Mouse (Mus musculus) lung, embryonic 14.5 days (tissue): ENCODE measurements around the gene Plcb4. TPM values are rescaled to one million over a fixed set of nuclear protein-coding genes. Genes with fewer than 3 reads are reported as not detected.
"Not testable (repeated sequence)": the region's sequence is repeated elsewhere in the genome, so short reads cannot be mapped to it uniquely, and the experiment has no call there.

Experiments used
- ATAC-seq: fragments of 200-750 bp; cut with Nextera tagmentation; 2 replicates; pipeline ENCODE4 v1.8.0; 2017; ENCODE audit warnings: mild to moderate bottlenecking, moderate TSS enrichment, moderate library complexity; ENCODE audit not compliant: insufficient read depth
- DNase-seq: peaks from one replicate; pipeline ENCODE4 v3.0.0-alpha.2; 2015
- H3K27ac ChIP-seq: fragments of 300-500 bp; sonication (generic); 2 replicates; pipeline ENCODE4 v1.5.1; 2014; ENCODE audit warnings: low read depth, mild to moderate bottlenecking, moderate library complexity
- H3K27me3 ChIP-seq: fragments of 300-500 bp; sonication (generic); 2 replicates; pipeline ENCODE4 v1.6.1; 2014; ENCODE audit warnings: low read length, control low read depth; ENCODE audit not compliant: insufficient read depth
- H3K36me3 ChIP-seq: fragments of 300-500 bp; sonication (generic); 2 replicates; pipeline ENCODE4 v1.6.1; 2014; ENCODE audit warnings: control low read depth; ENCODE audit not compliant: insufficient read depth
- H3K4me1 ChIP-seq: fragments of 300-500 bp; sonication (generic); 2 replicates; pipeline ENCODE4 v1.6.1; 2014; ENCODE audit warnings: antibody characterized with exemption, control low read depth; ENCODE audit not compliant: insufficient read depth
- H3K4me2 ChIP-seq: fragments of 300-500 bp; sonication (generic); 2 replicates; pipeline ENCODE4 v1.6.1; 2014; ENCODE audit warnings: mild to moderate bottlenecking
- H3K4me3 ChIP-seq: fragments of 300-500 bp; sonication (generic); 2 replicates; pipeline ENCODE4 v1.5.1; 2014; ENCODE audit warnings: low read depth, low read length
- H3K9ac ChIP-seq: fragments of 300-500 bp; sonication (generic); 2 replicates; pipeline ENCODE4 v1.6.1; 2014
- H3K9me3 ChIP-seq: fragments of 300-500 bp; sonication (generic); 2 replicates; pipeline ENCODE4 v1.6.1; 2016; ENCODE audit warnings: low read depth, low read length, control low read depth
- CTCF ChIP-seq: IDR thresholded peaks from 2 replicates; pipeline ENCODE4 v1.5.1; 2016; ENCODE audit warnings: antibody characterized with exemption, low read depth
- WGBS: fragments of 180-500 bp; shearing (Covaris S2); extraction: QIAGEN DNeasy Blood & Tissue Kit; methylation state at CpG from one replicate; pipeline ENCODE4 v1.1.7; 2014; 5-methylcytosine and 5-hydroxymethylcytosine counted together
- polyA plus RNA-seq: library from polyadenylated mRNA; unstranded; fragments of >200 nt; fragmentation: Nextera tagmentation; extraction: Ambion mirVana; gene quantifications from 2 replicates; pipeline ENCODE4 v1.2.1, GENCODE M21; 2014

Gene Plcb4
- polyA plus RNA-seq, 1 experiment from 2014 or later, result 20.5 TPM

DNA sequence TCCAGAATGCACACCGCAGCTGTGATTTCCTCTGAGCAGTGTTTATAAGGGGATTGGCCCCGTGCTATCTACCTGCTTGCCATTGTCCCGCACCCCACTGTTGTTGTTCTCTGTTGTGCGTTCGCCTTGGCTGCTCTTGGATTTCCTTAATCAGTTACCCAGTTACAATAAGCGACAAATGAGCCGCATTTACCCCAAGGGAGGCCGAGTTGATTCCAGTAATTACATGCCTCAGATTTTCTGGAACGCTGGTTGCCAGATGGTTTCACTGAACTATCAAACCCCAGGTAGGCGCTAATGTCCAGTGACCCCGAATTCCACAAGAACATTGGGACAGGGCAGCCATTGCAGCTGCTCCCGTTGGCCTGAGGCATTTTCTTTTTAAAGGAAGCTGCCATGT, 309.3 kb downstream of the Plcb4 start:
- 86% methylated on average over 12 of the region's 12 CpGs for WGBS
- DNase-seq (no peak), ATAC-seq (no peak)
- no peak overlapping the region for H3K9ac ChIP-seq
- no peak overlapping the region for H3K27ac ChIP-seq
- no peak for TF ChIP-seq CTCF
- no peaks in the 10 kb centered on the region for H3K36me3 ChIP-seq
- H3K4me1 ChIP-seq, result no peaks in the 10 kb centered on the region
- no peak overlapping the region for H3K4me2 ChIP-seq
- no peaks in the 10 kb centered on the region for H3K9me3 ChIP-seq
- H3K4me3 ChIP-seq, result no peak overlapping the region
- H3K27me3 ChIP-seq, result no peaks in the 10 kb centered on the region

DNA sequence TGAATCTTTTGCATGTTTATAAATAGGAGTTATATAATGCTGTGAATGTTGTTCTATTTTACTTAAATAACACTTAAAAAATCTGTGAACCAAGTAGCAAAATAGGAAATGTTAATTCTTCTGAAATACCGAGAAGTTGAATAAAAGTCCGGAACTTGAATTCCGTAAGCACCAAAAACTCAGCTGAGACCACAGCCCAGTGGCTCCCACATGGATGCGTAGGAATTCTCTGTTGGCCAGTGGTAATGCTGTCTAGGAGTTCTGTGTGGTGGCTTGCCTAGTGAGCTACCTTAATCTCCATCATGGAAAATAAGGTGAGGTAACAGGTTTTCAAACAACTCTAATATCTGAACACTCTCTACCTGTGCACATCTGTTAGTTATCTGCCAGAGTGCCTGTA, 312.1 kb downstream of the Plcb4 start:
- WGBS, result 94% methylated on average over 4 of the region's 4 CpGs

GRCm38 (mm10) chr2:135975978-135976377, 317.2 kb downstream of the Plcb4 start:
- H3K27ac ChIP-seq, result no peak overlapping the region
- no peak overlapping the region for H3K4me3 ChIP-seq
- H3K9me3 ChIP-seq, result no peaks in the 10 kb centered on the region
- 84% methylated on average over 9 of the region's 9 CpGs for WGBS
- no peak overlapping the region for H3K9ac ChIP-seq
- H3K27me3 ChIP-seq, result no peaks in the 10 kb centered on the region
- H3K4me2 ChIP-seq, result no peak overlapping the region
- no peaks in the 10 kb centered on the region for H3K36me3 ChIP-seq
- no peak for TF ChIP-seq CTCF
- no peaks in the 10 kb centered on the region for H3K4me1 ChIP-seq
- ATAC-seq (no peak), DNase-seq (no peak)

More for the DNA sequence above, 312.1 kb downstream of the Plcb4 start:
- Histone ChIP-seq H3K36me3 (no peaks in the 10 kb centered on the region), H3K27me3 (no peaks in the 10 kb centered on the region), H3K4me1 (no peaks in the 10 kb centered on the region), H3K4me2 (no peak overlapping the region), H3K27ac (no peak overlapping the region), H3K4me3 (no peak overlapping the region), H3K9me3 (no peaks in the 10 kb centered on the region), H3K9ac (no peak overlapping the region)
- no peak for TF ChIP-seq CTCF
- ATAC-seq (no peak), DNase-seq (no peak)

- Histone ChIP-seq H3K27me3 (no peaks in the 10 kb centered on the region), H3K36me3 (peaks cover 4% of the 10 kb centered on the region; the same call in 1 of the 2 replicates), H3K4me1 (no peaks in the 10 kb centered on the region), H3K9me3 (no peaks in the 10 kb centered on the region), H3K4me2 (no peak overlapping the region), H3K9ac (no peak overlapping the region), H3K27ac (no peak overlapping the region), H3K4me3 (no peak overlapping the region)
- 64% methylated on average over 5 of the region's 5 CpGs for WGBS
- no peak for ATAC-seq
- DNase-seq, result no peak
- TF ChIP-seq CTCF, result no peak
Observed at GRCm38 (mm10) chr2:135978790-135979189, 320.0 kb downstream of the Plcb4 start.

GRCm38 (mm10) chr2:135980428-135980827, 321.6 kb downstream of the Plcb4 start:
- H3K9me3 ChIP-seq, result no peaks in the 10 kb centered on the region
- 44% methylated on average over 1 of the region's 1 CpGs for WGBS
- no peak for TF ChIP-seq CTCF
- no peaks in the 10 kb centered on the region for H3K4me1 ChIP-seq
- no peak overlapping the region for H3K27ac ChIP-seq
- H3K9ac ChIP-seq, result no peak overlapping the region
- no peak overlapping the region for H3K4me2 ChIP-seq
- no peaks in the 10 kb centered on the region for H3K27me3 ChIP-seq
- DNase-seq (no peak), ATAC-seq (no peak)
- H3K4me3 ChIP-seq, result no peak overlapping the region
- peaks cover 4% of the 10 kb centered on the region; the same call in 1 of the 2 replicates for H3K36me3 ChIP-seq

DNA sequence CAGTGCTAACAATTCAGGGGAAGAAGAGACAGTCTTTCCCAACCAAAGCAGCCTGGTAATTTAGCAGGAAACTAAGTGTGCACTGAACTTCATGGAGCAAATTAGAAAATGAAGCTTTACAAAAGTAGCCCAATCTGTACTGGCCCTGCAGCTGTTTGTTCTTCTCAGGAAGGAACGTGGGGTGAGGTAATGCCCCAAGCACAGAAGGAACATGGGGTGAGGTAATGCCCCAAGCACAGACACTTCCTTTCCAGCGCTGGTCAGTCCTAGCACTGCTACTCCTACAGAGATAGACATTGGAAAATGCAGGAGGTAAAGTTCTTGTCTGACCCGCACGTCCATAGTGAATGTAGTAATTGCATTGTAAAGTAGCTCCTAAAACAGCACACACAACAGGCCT, 325.2 kb downstream of the Plcb4 start:
- Histone ChIP-seq H3K27ac (no peak overlapping the region), H3K9me3 (no peaks in the 10 kb centered on the region), H3K27me3 (no peaks in the 10 kb centered on the region), H3K4me2 (no peak overlapping the region), H3K36me3 (peaks cover 4% of the 10 kb centered on the region; the same call in 1 of the 2 replicates), H3K4me1 (no peaks in the 10 kb centered on the region), H3K4me3 (no peak overlapping the region), H3K9ac (no peak overlapping the region)
- no peak for TF ChIP-seq CTCF
- ATAC-seq (no peak), DNase-seq (no peak)
- WGBS, result 69% methylated on average over 4 of the region's 4 CpGs

- H3K9ac ChIP-seq, result no peak overlapping the region
- WGBS, result 79% methylated on average over 15 of the region's 15 CpGs
- H3K4me1 ChIP-seq, result no peaks in the 10 kb centered on the region
- peak; percentile 31 for TF ChIP-seq CTCF
- ATAC-seq (no peak), DNase-seq (no peak)
- H3K4me3 ChIP-seq, result no peak overlapping the region
- no peak overlapping the region for H3K4me2 ChIP-seq
- H3K9me3 ChIP-seq, result no peaks in the 10 kb centered on the region
- H3K27ac ChIP-seq, result no peak overlapping the region
- H3K36me3 ChIP-seq, result peaks cover 4% of the 10 kb centered on the region; the same call in 1 of the 2 replicates
- no peaks in the 10 kb centered on the region for H3K27me3 ChIP-seq
Observed at GRCm38 (mm10) chr2:135985536-135986265, 326.9 kb downstream of the Plcb4 start.

- not testable (repeated sequence) for DNase-seq
Observed at GRCm38 (mm10) chr2:135988475-135988874, 329.7 kb downstream of the Plcb4 start.

DNA sequence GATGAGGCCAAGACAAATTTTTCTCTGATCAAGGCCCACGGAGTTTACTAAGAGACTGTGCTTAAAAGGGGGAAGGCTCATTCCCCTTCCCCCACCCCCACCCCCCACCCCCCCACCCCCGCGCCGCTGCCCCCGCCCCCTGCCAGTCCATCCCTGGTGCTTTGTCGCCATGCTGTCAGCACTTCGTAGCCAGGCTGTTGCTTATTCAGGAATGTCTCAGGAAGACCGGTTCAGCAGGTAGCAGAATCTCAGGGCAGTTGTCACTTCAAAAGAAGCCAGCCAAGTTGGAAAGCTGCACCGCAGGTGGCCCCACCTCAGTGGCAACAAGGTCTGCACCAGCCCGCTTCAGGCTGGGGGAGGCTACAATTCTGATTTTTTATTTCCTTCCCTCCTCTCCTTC, 331.9 kb downstream of the Plcb4 start:
- H3K36me3 ChIP-seq, ATAC-seq, H3K4me2 ChIP-seq, DNase-seq, H3K9me3 ChIP-seq, H3K9ac ChIP-seq, H3K27ac ChIP-seq, H3K27me3 ChIP-seq, H3K4me1 ChIP-seq, H3K4me3 ChIP-seq: not testable (repeated sequence)
- WGBS, result 52% methylated on average over 10 of the region's 10 CpGs

More at GRCm38 (mm10) chr2:135988475-135988874, 329.7 kb downstream of the Plcb4 start:
- not testable (repeated sequence) for H3K27me3 ChIP-seq, H3K4me3 ChIP-seq, H3K9ac ChIP-seq, H3K9me3 ChIP-seq, H3K4me1 ChIP-seq, H3K36me3 ChIP-seq, H3K4me2 ChIP-seq, H3K27ac ChIP-seq, ATAC-seq
